Mouse (Mus musculus) CD4-positive, CD25-positive, alpha-beta regulatory T cell, adult 4 months (primary cell): Measurements from ENCODE around the gene Muc15. TPM values are rescaled to one million over a fixed set of nuclear protein-coding genes. Genes with fewer than 3 reads are reported as not detected.

ENCODE experiments used
- ATAC-seq: one replicate; pipeline ENCODE4 v1.8.0; 2017
- polyA plus RNA-seq, 2 experiments: library from polyadenylated mRNA; unstranded; fragments of 100-300 nt; shearing (Covaris generic); gene quantifications; one replicate each; pipeline ENCODE4 v1.2.1; 2017

Gene Muc15
- not detected for polyA plus RNA-seq

GRCm38 (mm10) chr2:110721290-110721753, at the start of gene Muc15:
Gene Muc15, plus strand, starts transcription at chr2:110721340.
- no peak for ATAC-seq

- no peak for ATAC-seq
These were observed 11.7 kb upstream of the Muc15 start for GRCm38 (mm10) chr2:110709436-110709835.

GRCm38 (mm10) chr2:110710055-110710720, 11.0 kb upstream of the Muc15 start:
- ATAC-seq: no peak

DNA sequence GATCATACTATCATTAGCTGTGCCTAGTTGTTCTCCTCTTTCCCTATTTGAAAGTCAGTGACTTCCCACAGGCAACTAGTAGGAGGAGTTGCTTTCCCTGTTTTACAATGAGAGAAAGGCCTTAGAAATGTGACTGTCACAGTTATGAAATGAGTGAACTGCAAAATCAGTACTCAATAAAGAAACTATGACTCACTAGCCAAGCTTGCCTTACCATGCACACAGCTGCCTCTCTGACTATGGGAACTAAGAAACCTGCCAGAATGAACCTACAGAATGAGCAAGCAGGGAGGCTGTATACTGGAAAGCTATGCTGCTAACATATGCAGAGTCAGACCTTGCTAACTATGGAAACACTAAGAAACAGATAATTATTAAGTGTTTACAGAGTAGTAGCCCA, 2.1 kb upstream of the Muc15 start:
- no peak for ATAC-seq

DNA sequence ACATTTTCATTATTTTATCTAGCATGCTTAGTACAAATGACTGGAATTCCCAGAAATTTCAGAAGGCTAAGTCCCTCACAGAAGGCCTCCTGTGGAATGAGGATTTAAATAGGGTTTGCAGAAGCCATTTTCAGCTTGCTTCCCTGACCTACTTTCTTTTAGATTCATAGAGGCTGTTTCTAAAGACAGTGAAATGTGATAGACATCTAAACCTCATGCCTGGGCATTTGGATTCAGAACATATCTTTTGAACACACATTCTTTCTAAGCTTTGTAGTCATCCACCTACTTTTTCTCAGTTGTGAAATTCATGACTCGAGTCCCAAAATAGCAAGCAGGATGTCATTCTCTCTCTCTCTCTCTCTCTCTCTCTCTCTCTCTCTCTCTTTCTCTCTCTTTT, 1.1 kb downstream of the Muc15 start:
- ATAC-seq: no peak

GRCm38 (mm10) chr2:110726106-110726505, 5.0 kb downstream of the Muc15 start:
- ATAC-seq: no peak

- ATAC-seq: no peak
These were observed 16.1 kb downstream of the Muc15 start for GRCm38 (mm10) chr2:110737236-110737635.

- ATAC-seq: no peak
These were observed 16.8 kb downstream of the Muc15 start for GRCm38 (mm10) chr2:110737981-110738380.

GRCm38 (mm10) chr2:110739781-110740180, 18.6 kb downstream of the Muc15 start:
- no peak for ATAC-seq

- no peak for ATAC-seq
These were observed 19.4 kb downstream of the Muc15 start for GRCm38 (mm10) chr2:110740493-110740892.

DNA sequence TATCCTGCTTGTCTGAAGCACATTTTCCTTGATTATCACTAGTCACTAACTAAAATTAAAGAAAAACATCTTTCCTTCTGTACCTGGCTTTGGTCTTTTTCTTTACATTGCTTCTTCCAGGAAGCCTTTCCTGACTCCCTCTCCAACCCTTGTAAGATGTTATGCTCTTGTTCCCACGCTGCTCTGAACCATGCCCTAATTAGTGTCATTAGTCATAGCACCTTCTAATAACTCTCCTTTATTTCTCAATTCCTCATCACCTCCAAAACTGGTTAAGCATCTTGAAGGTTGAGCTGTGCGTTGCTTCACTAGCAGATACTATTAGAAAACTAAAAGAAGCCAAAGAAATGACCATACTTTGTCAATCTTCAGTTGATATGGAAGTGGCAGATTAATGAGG, 36.4 kb downstream of the Muc15 start:
- ATAC-seq: no peak

DNA sequence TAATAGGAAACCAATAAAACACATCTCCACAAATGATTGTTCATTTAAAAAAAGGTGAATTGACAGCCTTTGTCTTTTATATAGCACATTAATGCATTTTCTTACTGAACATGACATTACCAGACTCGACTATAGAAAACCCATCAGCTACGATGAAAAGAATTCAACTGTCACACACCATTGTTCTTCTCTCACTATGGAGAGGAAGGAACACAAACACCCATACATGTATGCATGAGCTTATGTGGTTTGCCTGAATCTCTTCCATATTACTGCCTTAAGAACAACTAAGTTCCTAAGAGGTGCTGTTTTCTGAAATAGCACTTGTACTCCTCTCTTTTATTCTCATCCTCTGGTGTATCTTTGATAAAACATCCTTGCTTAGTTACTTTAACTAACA, 38.3 kb downstream of the Muc15 start:
- ATAC-seq: no peak

DNA sequence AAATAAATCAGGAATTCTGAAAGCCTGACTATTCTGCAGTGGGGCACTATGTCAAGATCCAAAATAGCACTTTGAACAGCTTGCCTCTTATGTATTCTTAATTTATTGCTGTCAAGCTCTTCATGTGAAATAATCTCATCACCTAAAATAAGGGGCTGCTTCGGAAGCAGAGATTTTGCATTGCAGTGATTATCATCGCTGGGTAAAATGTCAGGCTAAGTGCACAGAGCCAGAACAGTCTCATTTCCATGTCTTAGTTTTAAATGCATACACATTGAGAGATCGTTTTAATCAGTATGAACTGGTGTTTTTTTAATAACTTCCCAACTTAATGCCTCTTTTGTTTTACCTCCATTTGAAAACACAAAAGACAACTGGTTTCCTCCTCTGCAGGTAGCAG, 66.3 kb downstream of the Muc15 start:
- ATAC-seq: no peak

Other genes starting within 250 kb of the Muc15 start
- not detected for gene Slc5a12, start 124.0 kb upstream of the Muc15 start, polyA plus RNA-seq
- under 1 TPM in 1 of 2 experiments, not detected in 1; 0.13 TPM for gene Ano3, start 229.6 kb downstream of the Muc15 start, polyA plus RNA-seq